Mouse (Mus musculus): ENCODE measurements around the gene Las1l.
"Not testable (repeated sequence)": the region's sequence is repeated elsewhere in the genome, so short reads cannot be mapped to it uniquely, and the experiment has no call there.

Gene Las1l

DNA sequence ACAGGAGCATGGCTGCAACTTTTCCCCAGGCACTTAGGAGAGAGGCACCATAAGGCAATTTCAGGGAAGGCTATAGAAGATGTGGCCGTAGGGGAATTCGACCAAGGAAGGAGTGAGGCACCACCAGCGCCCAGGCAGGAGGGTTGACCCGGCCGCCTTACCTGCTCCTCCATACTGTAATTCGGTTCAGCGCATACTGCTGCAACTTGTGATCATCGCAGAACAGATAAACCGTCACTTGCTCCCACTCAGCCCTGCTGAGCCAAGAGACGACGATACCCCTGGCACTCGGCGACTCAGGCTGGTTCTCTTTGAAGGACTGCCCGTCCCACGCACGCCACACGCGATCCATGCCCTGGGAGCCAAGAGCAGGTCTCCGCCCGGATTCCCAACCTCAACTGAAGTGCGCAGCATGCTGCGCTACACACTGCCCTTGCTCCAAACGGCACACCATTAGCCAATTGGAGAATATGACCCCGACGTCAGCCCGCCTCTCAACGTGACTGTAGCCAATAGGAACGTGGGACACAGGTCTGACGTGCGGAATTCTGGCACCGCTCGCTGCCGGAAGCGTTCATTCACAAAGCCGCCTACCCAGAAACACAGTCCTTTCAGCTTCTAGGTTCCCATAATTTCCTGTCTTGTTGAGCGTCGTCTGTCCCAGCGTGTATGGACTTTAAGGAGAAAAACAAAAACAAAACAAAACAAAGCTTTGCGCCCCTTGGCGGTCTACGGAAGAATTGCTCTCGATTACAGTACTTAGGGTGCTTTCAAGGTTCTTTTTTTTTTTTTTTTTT, at the start of gene Las1l:
TSS of gene Las1l (minus strand) at position 466 of the 797 bp plus-strand sequence.
- peak; percentile 96 for DNase-seq (ENCODE audit: low spot score)

DNA sequence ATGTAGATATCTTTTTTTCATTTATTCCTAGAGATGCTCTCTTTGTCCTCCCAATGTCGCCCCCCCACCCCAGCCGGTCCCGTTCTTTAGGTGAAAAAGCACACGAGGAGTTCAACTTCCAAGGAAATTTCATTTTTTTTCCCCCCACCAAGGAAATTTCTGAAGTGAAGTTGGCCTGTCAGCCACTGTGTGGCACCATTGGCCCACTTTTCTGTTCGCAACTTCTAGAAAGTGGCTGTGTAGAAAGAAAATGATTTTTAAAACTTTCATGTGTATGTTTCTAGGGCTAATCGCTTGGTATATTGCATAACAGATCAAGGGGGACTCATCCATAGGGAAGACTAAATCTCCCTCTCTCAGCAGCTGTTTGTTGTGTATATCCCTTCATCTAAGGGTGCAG, 49.6 kb upstream of the Las1l start:
- peak; percentile 43 for DNase-seq (ENCODE audit: low spot score)

DNA sequence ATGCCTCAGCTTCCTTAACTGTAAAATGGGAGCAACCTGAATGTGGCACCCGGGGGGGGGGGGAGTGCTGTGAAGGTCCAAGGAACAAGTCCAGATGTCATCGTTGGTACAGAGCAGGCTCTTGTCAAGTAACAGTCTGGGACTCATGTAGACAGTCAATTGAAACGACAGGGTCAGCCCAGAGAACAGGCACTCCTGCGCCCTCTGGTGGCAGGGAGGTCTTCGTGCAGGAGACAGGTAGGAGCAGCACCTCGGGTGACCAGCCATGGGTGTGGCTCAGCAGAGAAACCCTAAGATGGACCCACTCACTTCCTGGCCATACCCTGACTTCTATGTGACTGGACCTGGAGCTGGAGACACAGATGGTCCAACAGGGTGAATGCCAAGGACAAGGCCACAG, 42.8 kb upstream of the Las1l start:
- no peak for DNase-seq (ENCODE audit: low spot score)

DNA sequence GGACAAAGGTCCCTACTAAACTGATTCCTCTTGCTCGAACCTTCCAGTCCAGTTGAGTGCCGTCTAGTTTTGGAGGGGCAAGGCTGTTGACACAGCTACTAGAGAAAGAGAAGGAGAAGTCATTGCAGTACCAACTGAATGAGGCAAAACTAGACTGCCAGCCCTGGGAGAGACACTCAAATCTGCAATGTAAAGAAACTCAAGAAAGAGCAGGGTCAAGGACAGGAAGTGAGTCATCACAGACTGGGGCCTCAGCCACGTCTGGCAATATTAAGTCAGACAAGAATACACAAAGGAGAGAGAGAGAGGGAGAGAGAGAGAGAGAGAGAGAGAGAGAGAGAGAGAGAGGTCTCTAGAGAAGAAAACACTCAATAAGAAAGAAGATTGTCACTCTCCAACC, 36.4 kb upstream of the Las1l start:
- no peak for DNase-seq (ENCODE audit: low spot score)

DNA sequence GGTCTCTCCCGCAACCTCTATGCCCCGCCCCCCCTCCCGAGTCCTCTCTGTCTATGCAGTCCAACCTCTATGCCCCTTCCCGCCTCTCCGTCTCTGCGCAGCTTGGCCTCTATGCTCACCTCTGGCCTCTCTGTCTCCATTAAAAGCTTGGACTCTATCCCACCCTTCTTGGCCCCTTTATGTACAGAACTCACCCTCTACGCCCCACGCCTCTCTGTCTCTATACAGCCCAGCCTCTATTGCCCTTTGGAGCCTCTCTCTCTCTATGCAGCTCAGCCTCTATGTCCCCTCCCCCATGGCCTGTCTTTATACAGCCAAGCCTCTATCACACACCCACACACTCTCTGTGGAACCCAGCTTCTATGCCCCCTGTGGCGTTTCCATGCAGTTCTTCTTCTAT, 13.2 kb upstream of the Las1l start:
- no peak for DNase-seq (ENCODE audit: low spot score)

DNA sequence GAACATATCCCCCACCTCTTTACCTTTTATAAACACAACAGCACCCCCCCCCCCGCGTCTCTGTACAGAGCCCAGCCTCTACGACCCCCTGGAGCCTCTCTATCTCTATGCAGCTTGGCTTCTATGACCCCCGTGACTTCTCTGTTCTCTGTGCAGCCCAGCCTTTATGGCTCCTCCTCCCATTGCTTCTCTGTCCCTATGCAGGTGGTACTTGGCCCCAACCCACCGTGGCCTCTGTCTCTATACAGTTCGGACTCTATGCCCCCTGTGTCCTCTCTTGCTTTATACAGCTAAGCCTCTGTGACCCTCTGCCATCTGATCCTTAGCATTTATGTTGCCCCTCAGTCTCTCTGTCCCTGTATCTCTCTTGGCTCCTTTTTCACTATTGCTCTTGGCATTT, 12.4 kb upstream of the Las1l start:
- DNase-seq (ENCODE audit: low spot score) = no peak

- no peak for DNase-seq (ENCODE audit: low spot score)
Observed at GRCm38 (mm10) chrX:95968594-95968965, 11.8 kb upstream of the Las1l start.

- no peak for DNase-seq (ENCODE audit: low spot score)
Observed at GRCm38 (mm10) chrX:95967847-95968593, 11.3 kb upstream of the Las1l start.

DNA sequence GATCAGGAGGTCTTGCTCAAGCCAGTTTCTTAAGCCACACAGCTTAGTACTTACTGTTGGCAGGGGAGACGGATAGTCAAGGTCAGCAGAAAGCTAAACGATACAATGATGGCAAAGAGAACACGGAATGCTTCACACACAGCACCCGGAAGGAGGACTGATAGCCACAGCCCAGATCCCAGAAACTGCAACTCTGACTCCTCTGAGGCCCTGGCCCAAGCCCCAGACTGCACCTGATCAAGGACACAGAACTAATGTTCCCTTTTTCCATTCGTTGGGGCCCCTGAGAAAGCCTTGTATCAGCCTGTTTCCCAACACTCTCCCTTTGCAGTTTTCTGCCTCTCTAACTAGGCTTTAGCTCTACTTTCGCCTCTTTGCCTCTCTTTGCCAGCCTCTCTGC, 8.3 kb upstream of the Las1l start:
- DNase-seq (ENCODE audit: low spot score) = no peak

GRCm38 (mm10) chrX:95963366-95963765, 6.6 kb upstream of the Las1l start:
- peak; percentile 43 for DNase-seq (ENCODE audit: low spot score)

DNA sequence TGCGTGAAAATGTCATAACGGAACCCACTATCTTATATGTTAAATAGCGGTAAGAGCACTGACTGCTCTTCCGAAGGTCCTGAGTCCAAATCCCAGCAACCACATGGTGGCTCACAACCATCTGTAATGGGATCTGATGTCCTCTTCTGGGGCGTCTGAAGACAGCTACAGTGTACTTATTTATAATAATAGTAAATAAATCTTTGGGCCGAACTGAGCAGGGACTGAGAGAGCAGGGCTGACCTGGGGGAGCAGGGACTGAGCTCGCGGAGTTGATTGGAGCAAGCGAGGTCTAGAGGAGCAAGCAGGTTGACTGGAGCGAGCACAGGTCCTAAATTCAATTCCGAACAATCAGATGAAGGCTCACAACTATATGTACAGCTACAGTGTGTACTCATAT, 699 bp upstream of the Las1l start:
- DNase-seq (ENCODE audit: low spot score) = not testable (repeated sequence)

- peak; percentile 47 for DNase-seq (ENCODE audit: low spot score)
Observed at GRCm38 (mm10) chrX:95950776-95951175, 6.0 kb downstream of the Las1l start.

- DNase-seq (ENCODE audit: low spot score) = peak; percentile 23
Observed at GRCm38 (mm10) chrX:95948135-95948534, 8.6 kb downstream of the Las1l start.

- DNase-seq (ENCODE audit: low spot score) = no peak
Observed at GRCm38 (mm10) chrX:95945496-95945895, 11.3 kb downstream of the Las1l start.

GRCm38 (mm10) chrX:95935481-95935880, 21.3 kb downstream of the Las1l start:
- DNase-seq (ENCODE audit: low spot score) = no peak

DNA sequence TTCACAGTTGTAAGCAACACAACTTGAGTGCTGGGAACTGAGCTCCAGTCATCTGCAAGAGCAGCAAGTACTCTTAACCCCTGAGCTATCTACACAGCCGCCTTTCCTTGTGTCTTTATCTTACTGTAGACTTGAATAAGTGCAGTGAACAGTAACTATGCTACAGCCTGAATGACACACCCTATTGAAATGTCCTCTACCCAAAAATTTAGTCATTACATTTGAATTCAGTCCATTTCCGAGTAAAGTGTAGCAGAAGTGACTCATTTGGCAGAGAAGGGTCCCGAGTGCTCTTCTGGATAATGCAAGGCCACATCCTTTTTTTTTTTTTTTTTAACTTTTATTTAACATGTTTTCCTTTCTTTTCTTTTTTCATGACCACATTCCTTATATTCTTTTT, 54.0 kb downstream of the Las1l start:
- DNase-seq (ENCODE audit: low spot score) = no peak
